Mouse (Mus musculus): ENCODE data around the gene Gm44973.

Gm44973 gene

GRCm38 (mm10) chr7:5080815-5081214 is 65.5 kb downstream of the Gm44973 start:
- no peak for DNase-seq (ENCODE audit: extremely low spot score)

GRCm38 (mm10) chr7:5081241-5081640 is 65.9 kb downstream of the Gm44973 start:
- DNase-seq (ENCODE audit: extremely low spot score) = no peak

GRCm38 (mm10) chr7:5081939-5082338 is 66.6 kb downstream of the Gm44973 start:
- no peak for DNase-seq (ENCODE audit: extremely low spot score)

Data from embryo, embryonic 9.5 days (tissue).